Comparison of ENCODE assay signal across 17 mouse cellular contexts in genomic region chr15:36989922-36990321, GRCm38 (mm10).
"Had no signal": no experiment of that assay in that cellular context is flagged by ENCODE, and none has a peak within 500 bp of the region (broad histone marks: within the 10 kb centered on the region; RNA-seq: fewer than 3 reads in every experiment).

No protein-coding gene starts in this region.

- H3K4me3 ChIP-seq: kidney, embryonic 15.5 days; limb, embryonic 10.5 days; limb, embryonic 13.5 days; liver, embryonic 12.5 days; liver, embryonic 15.5 days; lung, embryonic 15.5 days; megakaryocyte, embryonic 14.5 days; midbrain, embryonic 10.5 days had no signal

- H3K36me3 ChIP-seq: limb, embryonic 13.5 days had no signal

- H3K9me3 ChIP-seq: kidney, embryonic 15.5 days; limb, embryonic 10.5 days; limb, embryonic 13.5 days; liver, embryonic 12.5 days; liver, embryonic 15.5 days; lung, embryonic 15.5 days; megakaryocyte, embryonic 14.5 days; midbrain, embryonic 10.5 days had no signal

- DNase-seq: kidney, adult 8-10 months; kidney, postnatal 10 days; kidney, postnatal 36 days; liver; lung, adult 18-20 months; lung, postnatal 10 days; lung, postnatal 36 days; thymus, adult 18-20 months; thymus, postnatal 36 days had no signal

- H3K27ac ChIP-seq: kidney, embryonic 15.5 days; limb, embryonic 10.5 days; limb, embryonic 13.5 days; liver, embryonic 12.5 days; liver, embryonic 15.5 days; lung, embryonic 15.5 days; midbrain, embryonic 10.5 days had no signal

- ATAC-seq: liver, embryonic 12.5 days had no signal

- H3K27me3 ChIP-seq: kidney, embryonic 15.5 days; limb, embryonic 13.5 days; liver, embryonic 12.5 days; liver, embryonic 15.5 days; lung, embryonic 15.5 days; megakaryocyte, embryonic 14.5 days had no signal

- H3K4me2 ChIP-seq: kidney, embryonic 15.5 days; limb, embryonic 13.5 days; liver, embryonic 12.5 days; liver, embryonic 15.5 days; lung, embryonic 15.5 days had no signal

- H3K9ac ChIP-seq: kidney, embryonic 15.5 days; limb, embryonic 13.5 days; liver, embryonic 12.5 days; liver, embryonic 15.5 days; lung, embryonic 15.5 days had no signal
